Mouse (Mus musculus): ENCODE measurements at regions not wholly inside any gene's neighbourhood (a gene's known extent, or its start where the extent isn't known, plus 50 kb on each side); places are given as distances from the start of the nearest gene placed in this dataset.
"Not testable (repeated sequence)": the region's sequence is repeated elsewhere in the genome, so short reads cannot be mapped to it uniquely, and the experiment has no call there.

DNA sequence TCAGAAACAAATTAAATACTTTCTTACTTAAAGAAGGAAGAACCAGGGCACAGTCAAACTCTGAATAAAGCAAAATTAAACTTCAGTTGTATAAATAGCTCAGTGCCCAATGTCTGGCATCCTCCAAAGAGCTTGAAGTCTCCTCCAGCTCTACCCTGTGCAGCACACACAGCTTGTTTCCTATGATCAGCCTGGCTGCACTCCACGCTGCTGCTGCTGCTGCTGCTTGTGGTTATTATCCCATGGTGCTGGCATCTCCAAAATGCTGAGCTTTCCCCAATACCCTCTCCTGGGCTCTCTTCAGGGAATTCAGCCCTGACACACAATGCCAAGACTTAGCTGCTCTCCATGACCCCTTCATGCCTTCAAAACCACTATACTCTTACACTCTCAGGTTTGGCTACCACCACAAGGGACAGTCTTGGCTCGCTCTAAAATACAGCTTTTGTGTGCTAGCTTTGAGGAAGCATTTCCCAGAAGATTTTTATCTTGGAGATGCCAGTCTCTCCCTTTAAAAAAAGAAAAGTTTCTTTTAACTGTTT is 121.0 kb downstream of the Rab10 start:
- ATAC-seq (replicated peaks; ENCODE audit: low FRiP score, low TSS enrichment, poor library complexity, severe bottlenecking), result not testable (repeated sequence)

GRCm38 (mm10) chr12:3188137-3188536 is 121.6 kb downstream of the Rab10 start:
- no peak for ATAC-seq (replicated peaks; ENCODE audit: low FRiP score, low TSS enrichment, poor library complexity, severe bottlenecking)

DNA sequence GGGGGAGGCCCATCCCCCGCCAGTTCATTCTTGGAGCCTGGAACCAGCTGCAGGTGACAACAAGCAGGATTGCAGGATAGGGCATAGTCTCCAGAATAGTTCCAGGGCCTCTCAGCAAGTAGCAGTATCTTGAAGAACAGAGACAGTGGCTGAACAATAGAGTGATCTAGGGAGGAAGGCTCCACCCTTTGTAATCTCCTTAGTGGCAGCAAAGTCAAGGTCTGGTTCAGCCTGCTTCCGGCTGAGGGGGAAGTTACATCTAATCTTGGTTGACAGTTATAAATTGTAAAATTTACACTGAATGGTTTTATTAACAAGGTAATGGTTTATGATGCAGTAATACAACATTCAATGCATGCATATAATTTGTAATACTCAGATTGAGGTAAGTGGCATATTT is 136.4 kb downstream of the Rab10 start:
- peak; percentile 37; the same call in 1 of the 2 replicates for ATAC-seq (replicated peaks; ENCODE audit: low FRiP score, low TSS enrichment, poor library complexity, severe bottlenecking)

GRCm38 (mm10) chr12:3169705-3170287 is 140.0 kb downstream of the Rab10 start:
- ATAC-seq (replicated peaks; ENCODE audit: low FRiP score, low TSS enrichment, poor library complexity, severe bottlenecking), result not testable (repeated sequence)

DNA sequence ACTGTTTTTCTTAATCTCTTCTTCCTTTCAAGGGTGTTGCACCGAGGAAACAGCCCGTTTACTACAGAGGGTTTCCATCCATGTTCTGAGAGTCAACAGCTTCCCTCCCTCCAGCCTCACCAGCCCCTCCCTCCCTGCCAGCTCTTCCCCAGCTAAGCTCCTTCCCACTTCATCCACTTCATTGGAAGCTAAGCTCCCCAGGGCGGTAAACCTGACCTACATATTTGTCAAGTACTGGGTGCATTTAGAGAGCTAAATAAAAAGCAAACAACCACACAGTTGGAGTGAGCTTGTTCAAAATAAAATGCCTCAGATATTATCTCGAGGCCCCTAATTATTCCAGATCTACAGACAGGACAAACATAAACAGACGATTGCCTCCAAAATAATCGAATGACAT is 148.1 kb downstream of the Rab10 start:
- not testable (repeated sequence) for ATAC-seq (replicated peaks; ENCODE audit: low FRiP score, low TSS enrichment, poor library complexity, severe bottlenecking)

DNA sequence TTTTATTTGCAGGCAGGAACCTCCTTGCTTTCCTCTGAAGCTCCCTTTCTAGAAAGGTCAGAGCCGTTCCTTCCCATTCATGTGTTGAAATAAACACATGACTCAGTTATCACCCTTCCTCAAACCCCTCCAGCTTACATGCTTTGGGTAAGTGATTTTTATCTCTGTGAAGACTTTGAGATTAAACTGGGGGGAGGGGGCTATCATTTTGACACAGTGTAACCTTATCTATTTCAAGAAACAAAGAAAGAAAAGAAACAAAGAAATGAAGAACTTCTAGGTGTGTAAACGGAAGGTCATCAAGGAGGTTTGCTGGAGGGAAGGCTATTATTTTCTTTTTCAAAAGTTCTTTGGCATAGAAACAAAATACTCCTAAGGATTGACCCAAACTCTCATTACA is 151.0 kb downstream of the Rab10 start:
- ATAC-seq (replicated peaks; ENCODE audit: low FRiP score, low TSS enrichment, poor library complexity, severe bottlenecking), result not testable (repeated sequence)

DNA sequence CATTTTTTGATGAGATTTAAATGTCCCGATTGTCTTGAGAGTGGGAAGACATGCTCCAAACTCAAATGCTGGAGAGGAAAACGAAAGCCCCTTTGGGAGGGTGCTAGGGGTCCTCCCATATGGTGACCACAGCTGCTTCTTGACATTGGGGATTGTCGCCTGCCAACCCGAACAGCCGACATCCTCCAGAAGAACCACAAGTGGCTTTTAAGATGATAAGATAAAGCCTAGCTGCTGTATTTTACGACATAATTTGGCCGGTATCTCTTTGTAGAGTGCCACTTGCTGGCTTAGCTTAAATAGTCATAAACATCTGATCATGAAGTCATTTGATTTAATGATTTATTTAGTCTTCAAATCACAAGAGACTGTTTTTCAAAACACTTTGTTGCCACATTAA is 156.1 kb downstream of the Rab10 start:
- peak; percentile 57 for ATAC-seq (replicated peaks; ENCODE audit: low FRiP score, low TSS enrichment, poor library complexity, severe bottlenecking)

- ATAC-seq (replicated peaks; ENCODE audit: low FRiP score, low TSS enrichment, poor library complexity, severe bottlenecking), result not testable (repeated sequence)
Measured at GRCm38 (mm10) chr12:3132553-3132952, 177.2 kb downstream of the Rab10 start.

DNA sequence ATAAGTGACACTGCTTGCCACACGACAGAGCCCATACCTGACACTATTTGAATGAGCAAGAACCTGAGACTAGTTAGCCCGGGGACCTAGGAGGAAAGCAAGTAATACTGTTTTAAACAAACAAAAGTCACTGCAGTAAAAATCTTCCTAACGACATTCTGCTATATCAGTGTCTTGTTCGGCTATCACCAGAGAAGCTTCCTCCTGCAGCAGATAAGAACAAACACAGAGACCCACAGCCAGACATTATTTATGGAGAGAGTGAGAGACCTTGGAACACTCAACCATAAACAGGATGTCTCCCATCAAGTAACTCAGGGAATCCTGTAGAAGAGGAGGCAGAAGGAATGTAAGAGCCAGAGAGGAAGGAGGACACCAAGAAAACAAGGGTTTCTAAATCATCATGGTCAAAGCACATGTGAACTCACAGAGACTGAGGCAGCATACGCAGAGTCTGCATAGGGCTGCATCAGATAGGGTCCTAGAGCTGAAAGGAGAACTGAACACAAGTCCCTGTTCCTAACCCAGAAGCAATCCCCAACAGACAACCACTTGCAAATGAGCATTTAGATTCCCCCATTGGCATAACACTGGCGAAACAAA is 178.5 kb downstream of the Rab10 start:
- ATAC-seq (replicated peaks; ENCODE audit: low FRiP score, low TSS enrichment, poor library complexity, severe bottlenecking), result not testable (repeated sequence)

GRCm38 (mm10) chr12:3127336-3127735 is 182.4 kb downstream of the Rab10 start:
- not testable (repeated sequence) for ATAC-seq (replicated peaks; ENCODE audit: low FRiP score, low TSS enrichment, poor library complexity, severe bottlenecking)

GRCm38 (mm10) chr12:3124036-3124435 is 185.7 kb downstream of the Rab10 start:
- no peak for ATAC-seq (replicated peaks; ENCODE audit: low FRiP score, low TSS enrichment, poor library complexity, severe bottlenecking)

DNA sequence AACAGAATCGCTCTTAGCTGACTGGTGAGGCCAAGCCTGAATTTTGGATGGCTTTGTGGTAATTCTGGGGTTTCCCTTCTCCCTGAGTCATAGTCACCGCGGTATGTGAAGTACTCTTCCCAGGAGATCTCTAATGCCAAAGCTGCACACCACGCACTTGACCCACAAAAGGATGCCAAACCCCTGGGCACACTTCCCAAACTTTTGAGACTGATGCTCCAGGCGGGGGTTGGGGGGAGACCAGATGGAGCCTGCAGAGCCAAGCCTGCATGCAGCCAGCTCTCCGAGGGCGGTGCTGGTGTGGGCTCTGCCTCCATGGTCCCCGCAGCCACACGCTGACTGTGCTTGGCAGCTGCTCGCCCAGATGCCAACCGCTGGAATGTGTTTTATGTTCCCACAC is 199.2 kb downstream of the Rab10 start:
- ATAC-seq (replicated peaks; ENCODE audit: low FRiP score, low TSS enrichment, poor library complexity, severe bottlenecking), result peak; percentile 89

- ATAC-seq (replicated peaks; ENCODE audit: low FRiP score, low TSS enrichment, poor library complexity, severe bottlenecking), result not testable (repeated sequence)
Measured at GRCm38 (mm10) chr12:3109671-3110070, 200.1 kb downstream of the Rab10 start.

- not testable (repeated sequence) for ATAC-seq (replicated peaks; ENCODE audit: low FRiP score, low TSS enrichment, poor library complexity, severe bottlenecking)
Measured at GRCm38 (mm10) chr12:3101963-3102362, 207.8 kb downstream of the Rab10 start.

GRCm38 (mm10) chr12:3098175-3098574 is 211.6 kb downstream of the Rab10 start:
- ATAC-seq (replicated peaks; ENCODE audit: low FRiP score, low TSS enrichment, poor library complexity, severe bottlenecking), result peak; percentile 93

- no peak for ATAC-seq (replicated peaks; ENCODE audit: low FRiP score, low TSS enrichment, poor library complexity, severe bottlenecking)
Measured at GRCm38 (mm10) chr12:3094509-3094908, 215.3 kb downstream of the Rab10 start.

DNA sequence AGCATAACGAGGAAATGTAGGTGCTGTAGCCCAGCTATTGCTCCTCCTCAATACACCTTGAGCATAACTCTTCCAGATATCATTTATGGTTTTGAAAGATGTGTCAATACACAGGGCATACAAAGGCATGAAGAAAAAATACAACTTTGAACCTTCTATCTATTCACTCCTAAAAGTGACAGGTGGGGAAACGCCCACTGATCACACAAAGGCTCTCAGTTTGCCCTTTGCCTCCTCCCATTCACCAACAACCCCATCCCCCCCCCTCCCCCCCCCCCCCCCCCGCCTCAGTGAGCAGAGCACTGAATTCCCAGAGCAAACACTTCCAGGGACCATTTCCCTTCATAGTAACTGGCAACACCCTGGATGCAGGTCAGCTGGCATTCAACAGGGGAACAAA is 216.8 kb downstream of the Rab10 start:
- not testable (repeated sequence) for ATAC-seq (replicated peaks; ENCODE audit: low FRiP score, low TSS enrichment, poor library complexity, severe bottlenecking)

- ATAC-seq (replicated peaks; ENCODE audit: low FRiP score, low TSS enrichment, poor library complexity, severe bottlenecking), result not testable (repeated sequence)
Measured at GRCm38 (mm10) chr12:3049546-3049945, 260.2 kb downstream of the Rab10 start.

GRCm38 (mm10) chr12:3018446-3018845 is 291.3 kb downstream of the Rab10 start:
- not testable (repeated sequence) for ATAC-seq (replicated peaks; ENCODE audit: low FRiP score, low TSS enrichment, poor library complexity, severe bottlenecking)

- ATAC-seq (replicated peaks; ENCODE audit: low FRiP score, low TSS enrichment, poor library complexity, severe bottlenecking), result not testable (repeated sequence)
Measured at GRCm38 (mm10) chr12:3016777-3017176, 293.0 kb downstream of the Rab10 start.
